Mouse (Mus musculus) adrenal gland, adult 8-10 months (tissue): ENCODE measurements around the gene Amer3. TPM values are rescaled to one million over a fixed set of nuclear protein-coding genes. Genes with fewer than 3 reads are reported as not detected.
A peak's percentile ranks its signal among the peaks of the same experiment; 100 is the strongest.
"Not testable (repeated sequence)": the region's sequence is repeated elsewhere in the genome, so short reads cannot be mapped to it uniquely, and the experiment has no call there.

Source experiments
- DNase-seq: peaks from one replicate; pipeline ENCODE4 v3.0.0; 2022
- total RNA-seq, 4 experiments: library from RNA; stranded (reverse); gene quantifications; 2 replicates each; pipeline ENCODE4 v1.2.4; 2022

Gene Amer3
- total RNA-seq, 4 experiments from 2014 or later = 0.77 to 1.6 (median 1.2) TPM

GRCm38 (mm10) chr1:34601323-34602047 is 22.0 kb downstream of the Amer3 start:
- DNase-seq = no peak

- peak; percentile 18 for DNase-seq
Observed at GRCm38 (mm10) chr1:34602363-34602762, 22.9 kb downstream of the Amer3 start.

- no peak for DNase-seq
Observed at GRCm38 (mm10) chr1:34613801-34614200, 34.3 kb downstream of the Amer3 start.

- DNase-seq = not testable (repeated sequence)
Observed at GRCm38 (mm10) chr1:34620116-34620515, 40.7 kb downstream of the Amer3 start.

- DNase-seq = not testable (repeated sequence)
Observed at GRCm38 (mm10) chr1:34620761-34621160, 41.3 kb downstream of the Amer3 start.

GRCm38 (mm10) chr1:34635711-34636110 is 56.3 kb downstream of the Amer3 start:
- no peak for DNase-seq

Other genes starting within 250 kb of the Amer3 start
- 10 to 100 TPM; 17.6 to 22.4 (median 18.9) TPM for gene Ccdc115, start 140.0 kb upstream of the Amer3 start, total RNA-seq
- gene Imp4, start 139.8 kb upstream of the Amer3 start, total RNA-seq = 10 to 100 TPM; 65.7 to 73.7 (median 71.4) TPM
- gene Ptpn18, start 119.9 kb upstream of the Amer3 start, total RNA-seq = 1 to 10 TPM; 5.3 to 10.0 (median 7.2) TPM
- gene Prss39, start 81.2 kb upstream of the Amer3 start, total RNA-seq = not detected
- not detected for gene Cfc1, start 44.0 kb upstream of the Amer3 start, total RNA-seq
- not detected for gene Prss40, start 18.7 kb upstream of the Amer3 start, total RNA-seq